Comparison of ENCODE assay signal across 8 mouse cellular contexts in the genomic region with DNA sequence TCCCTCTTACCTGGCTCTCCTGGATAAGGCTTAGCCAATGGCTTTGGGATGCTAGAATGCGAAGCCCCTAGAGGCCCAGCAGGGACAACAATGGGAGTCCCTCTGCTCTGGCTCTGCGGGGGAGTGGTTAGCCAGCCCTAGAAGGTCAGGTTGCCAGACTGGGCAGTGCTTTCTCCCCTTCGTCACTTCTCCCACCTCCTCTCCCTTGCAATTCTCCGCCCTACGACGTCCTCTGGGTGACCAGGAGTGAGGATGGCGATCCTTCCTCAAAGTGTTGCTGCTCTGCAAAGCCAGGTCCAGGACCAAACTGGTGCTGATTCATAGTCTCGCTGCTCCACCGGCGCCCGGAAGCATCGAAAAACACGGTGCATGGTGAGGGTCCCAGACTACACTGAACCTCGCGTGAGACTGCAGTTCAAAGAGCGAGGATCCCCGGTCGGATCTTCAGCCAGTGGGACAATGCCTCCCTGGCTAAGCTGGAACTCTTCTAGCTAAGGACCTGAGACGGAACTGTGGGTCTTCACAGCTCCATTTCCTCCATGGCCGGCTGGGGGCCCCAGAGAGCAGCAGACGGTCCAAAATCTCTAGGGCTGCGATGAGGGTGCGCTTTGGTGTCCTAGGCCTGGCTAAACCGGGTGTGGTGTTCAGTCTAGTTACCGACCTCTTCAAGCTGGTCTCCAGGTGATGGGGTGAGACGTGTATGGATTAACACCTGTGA. TPM values are rescaled to one million over a fixed set of nuclear protein-coding genes. Genes with fewer than 3 reads are reported as not detected.
DNase-seq lines count a peak whose midpoint lies in the region; ATAC-seq and TF ChIP-seq lines count a peak whose summit lies in the region.

A gene (minus strand): TSS at position 477 of the 718 bp plus-strand sequence.

- DNase-seq in left cerebral cortex, adult 2 months (ENCODE audit: extremely low spot score in 1 of 2, low spot score in 2 of 2): peak; percentile 49 to 58
- DNase-seq in left cerebral cortex, adult 11 months (ENCODE audit: low spot score): no peak
- DNase-seq in brain, adult 2 months (ENCODE audit: low read depth, low spot score): peak; percentile 68
- peak; percentile 45 for DNase-seq in hindbrain, embryonic 14.5 days (ENCODE audit: low spot score)

- peaks cover 8% of the 10 kb centered on the region for H3K4me1 ChIP-seq in forebrain, embryonic 16.5 days (replicated peaks; ENCODE audit: control insufficient read depth, insufficient read depth, low read length)
- 0 out of 2 replicates have a peak, but pooled peaks cover 8% of the 10 kb centered on the region for H3K4me1 ChIP-seq in hindbrain, embryonic 14.5 days (replicated peaks; ENCODE audit: control insufficient read depth, insufficient read depth, low read length)
- H3K4me1 ChIP-seq in limb, embryonic 12.5 days (replicated peaks): peaks cover 18% of the 10 kb centered on the region
- peaks cover 11% of the 10 kb centered on the region for H3K4me1 ChIP-seq in midbrain, embryonic 12.5 days
- peaks cover 7% of the 10 kb centered on the region for H3K4me1 ChIP-seq in stomach, embryonic 16.5 days (ENCODE audit: control insufficient read depth, insufficient read depth, low read length)

- no peak within 1 kb of the TSS for H3K27ac ChIP-seq in left cerebral cortex, adult 2 months
- H3K27ac ChIP-seq in forebrain, embryonic 16.5 days (ENCODE audit: low read length): no peak within 1 kb of the TSS
- H3K27ac ChIP-seq in hindbrain, embryonic 14.5 days: no peak within 1 kb of the TSS
- H3K27ac ChIP-seq in limb, embryonic 12.5 days: no peak within 1 kb of the TSS
- no peak within 1 kb of the TSS for H3K27ac ChIP-seq in midbrain, embryonic 12.5 days (replicated peaks)
- no peak within 1 kb of the TSS for H3K27ac ChIP-seq in stomach, embryonic 16.5 days (ENCODE audit: low read length)

- peak within 1 kb of the TSS; percentile 17; the same call in 1 of the 2 replicates for H3K4me2 ChIP-seq in forebrain, embryonic 16.5 days (ENCODE audit: low read length)
- peak within 1 kb of the TSS; percentile 31; the same call in 1 of the 2 replicates for H3K4me2 ChIP-seq in hindbrain, embryonic 14.5 days (replicated peaks)
- H3K4me2 ChIP-seq in limb, embryonic 12.5 days: peak within 1 kb of the TSS; percentile 43
- H3K4me2 ChIP-seq in midbrain, embryonic 12.5 days (replicated peaks): peak within 1 kb of the TSS; percentile 37
- peak within 1 kb of the TSS; percentile 35 for H3K4me2 ChIP-seq in stomach, embryonic 16.5 days (ENCODE audit: low read depth, low read length)

- intact Hi-C loops in left cerebral cortex, adult 2 months (cut with DNase I): no loop called here

- peaks cover 46% of the 10 kb centered on the region for H3K27me3 ChIP-seq in forebrain, embryonic 16.5 days (replicated peaks; ENCODE audit: control insufficient read depth, insufficient read depth, low read length)
- peaks cover 48% of the 10 kb centered on the region for H3K27me3 ChIP-seq in hindbrain, embryonic 14.5 days (ENCODE audit: control insufficient read depth, insufficient read depth, low read length)
- H3K27me3 ChIP-seq in limb, embryonic 12.5 days: peaks cover 64% of the 10 kb centered on the region
- H3K27me3 ChIP-seq in midbrain, embryonic 12.5 days: peaks cover 65% of the 10 kb centered on the region
- H3K27me3 ChIP-seq in stomach, embryonic 16.5 days (ENCODE audit: control insufficient read depth, insufficient read depth, low read length): peaks cover 38% of the 10 kb centered on the region

- 0 out of 2 replicates have a peak, but pooled peaks have one; percentile 29 for ATAC-seq in forebrain, embryonic 16.5 days
- no peak for ATAC-seq in hindbrain, embryonic 14.5 days (ENCODE audit: low FRiP score)
- no peak for ATAC-seq in limb, embryonic 12.5 days (ENCODE audit: insufficient number of reproducible peaks, insufficient read depth, low FRiP score, low TSS enrichment, low read depth)
- peak; percentile 28; the same call in 1 of the 2 replicates for ATAC-seq in midbrain, embryonic 12.5 days (ENCODE audit: low FRiP score, low read depth)
- no peak for ATAC-seq in stomach, embryonic 16.5 days (ENCODE audit: insufficient read depth, low FRiP score)

- H3K9ac ChIP-seq in forebrain, embryonic 16.5 days (replicated peaks; ENCODE audit: low read depth, low read length): peak within 1 kb of the TSS; percentile 29; the same call in 1 of the 2 replicates
- H3K9ac ChIP-seq in hindbrain, embryonic 14.5 days: no peak within 1 kb of the TSS
- peak within 1 kb of the TSS; percentile 38; the same call in 1 of the 2 replicates for H3K9ac ChIP-seq in limb, embryonic 12.5 days (replicated peaks)
- H3K9ac ChIP-seq in midbrain, embryonic 12.5 days (replicated peaks): peak within 1 kb of the TSS; percentile 8; the same call in 1 of the 2 replicates
- peak within 1 kb of the TSS; percentile 33 for H3K9ac ChIP-seq in stomach, embryonic 16.5 days (ENCODE audit: low read length)

- WGBS in forebrain, embryonic 16.5 days: 3% methylated on average over 26 of the region's 26 CpGs
- 3% methylated on average over 26 of the region's 26 CpGs for WGBS in hindbrain, embryonic 14.5 days
- WGBS in limb, embryonic 12.5 days: 5% methylated on average over 26 of the region's 26 CpGs
- 4% methylated on average over 26 of the region's 26 CpGs for WGBS in midbrain, embryonic 12.5 days
- WGBS in stomach, embryonic 16.5 days: 5% methylated on average over 26 of the region's 26 CpGs

- TF ChIP-seq CTCF in left cerebral cortex, adult 2 months (IDR thresholded peaks at IDR 0.05): peak; percentile 68

- H3K36me3 ChIP-seq in forebrain, embryonic 16.5 days (ENCODE audit: control insufficient read depth, insufficient read depth): no peaks in the 10 kb centered on the region
- H3K36me3 ChIP-seq in hindbrain, embryonic 14.5 days (replicated peaks; ENCODE audit: control insufficient read depth, insufficient read depth): no peaks in the 10 kb centered on the region
- no peaks in the 10 kb centered on the region for H3K36me3 ChIP-seq in limb, embryonic 12.5 days
- no peaks in the 10 kb centered on the region for H3K36me3 ChIP-seq in midbrain, embryonic 12.5 days
- H3K36me3 ChIP-seq in stomach, embryonic 16.5 days (ENCODE audit: control insufficient read depth, insufficient read depth, low read length): no peaks in the 10 kb centered on the region

- H3K9me3 ChIP-seq in forebrain, embryonic 16.5 days (ENCODE audit: control insufficient read depth, low read length): no peaks in the 10 kb centered on the region
- no peaks in the 10 kb centered on the region for H3K9me3 ChIP-seq in hindbrain, embryonic 14.5 days (ENCODE audit: control insufficient read depth, low read length)
- no peaks in the 10 kb centered on the region for H3K9me3 ChIP-seq in limb, embryonic 12.5 days
- no peaks in the 10 kb centered on the region for H3K9me3 ChIP-seq in midbrain, embryonic 12.5 days
- H3K9me3 ChIP-seq in stomach, embryonic 16.5 days (replicated peaks; ENCODE audit: control insufficient read depth, low read length): no peaks in the 10 kb centered on the region

- peak within 1 kb of the TSS; percentile 31; the same call in 1 of the 2 replicates for H3K4me3 ChIP-seq in left cerebral cortex, adult 2 months
- peak within 1 kb of the TSS; percentile 14; the same call in 1 of the 2 replicates for H3K4me3 ChIP-seq in forebrain, embryonic 16.5 days (replicated peaks; ENCODE audit: low read length)
- H3K4me3 ChIP-seq in hindbrain, embryonic 14.5 days (replicated peaks; ENCODE audit: low read length): no peak within 1 kb of the TSS
- H3K4me3 ChIP-seq in limb, embryonic 12.5 days (replicated peaks): peak within 1 kb of the TSS; percentile 18
- peak within 1 kb of the TSS; percentile 17 for H3K4me3 ChIP-seq in midbrain, embryonic 12.5 days
- peak within 1 kb of the TSS; percentile 20; the same call in 1 of the 2 replicates for H3K4me3 ChIP-seq in stomach, embryonic 16.5 days (replicated peaks; ENCODE audit: low read length)

RNA-seq across cellular contexts. Expression of the gene that starts here (rescaled TPM):
- 10 to 100 TPM; 17.0 to 18.6 TPM for total RNA-seq in left cerebral cortex, adult 2 months (2021)
- polyA plus RNA-seq in forebrain, embryonic 16.5 days (2015; fragmentation: Nextera tagmentation; extraction: Ambion mirVana): 2.4 and 4.0 TPM in 2 replicates
- 5.6 and 6.9 TPM in 2 replicates for polyA plus RNA-seq in hindbrain, embryonic 14.5 days (2014; fragmentation: Nextera tagmentation; extraction: Ambion mirVana)
- 0.47 and 0.68 TPM in 2 replicates for polyA plus RNA-seq in limb, embryonic 12.5 days (2016; fragmentation: Nextera tagmentation; extraction: Ambion mirVana)
- polyA plus RNA-seq in midbrain, embryonic 12.5 days (2016; fragmentation: Nextera tagmentation; extraction: Ambion mirVana): 2.7 and 2.8 TPM in 2 replicates
- 0.66 and 0.84 TPM in 2 replicates for polyA plus RNA-seq in stomach, embryonic 16.5 days (2015; fragmentation: Nextera tagmentation; extraction: Ambion mirVana)

Comparison
In these comparisons a context has a peak if more than half of its experiments do, and no peak if none do; other contexts are left out.
1. ATAC-seq: peak in forebrain, embryonic 16.5 days (single experiment) and midbrain, embryonic 12.5 days (single experiment); none in hindbrain, embryonic 14.5 days (single experiment), limb, embryonic 12.5 days (single experiment) and stomach, embryonic 16.5 days (single experiment).
2. Peak in every context shown above with its lines, with median percentiles within 50 percentile points of each other: H3K4me2 ChIP-seq.